Mouse (Mus musculus) MEL (cell line): Measurements from ENCODE around the gene Oprm1.

Source experiments
- CTCF ChIP-seq, 3 experiments: IDR thresholded peaks in 2 of 3; conservative IDR thresholded peaks in 1 of 3; 2 replicates each; pipeline ENCODE4 v1.5.1; 2011 to 2012; ENCODE audit warnings: low read length in 3 of 3, low read depth in 2 of 3, mild to moderate bottlenecking in 2 of 3, improper control_type of control experiment in 1 of 3, inconsistent platforms in 1 of 3, mixed read lengths in 1 of 3, moderate library complexity in 1 of 3; ENCODE audit not compliant: control insufficient read depth in 1 of 3, insufficient read depth in 1 of 3, poor library complexity in 1 of 3, severe bottlenecking in 1 of 3
- EP300 ChIP-seq, 2 experiments: IDR thresholded peaks; 2 replicates each; pipeline ENCODE4 v1.6.1; 2011; ENCODE audit warnings: improper control_type of control experiment in 2 of 2, low read length in 2 of 2, low read depth in 1 of 2, mild to moderate bottlenecking in 1 of 2
- KAT2A ChIP-seq: conservative IDR thresholded peaks from 2 replicates; pipeline ENCODE4 v1.6.1; 2012; ENCODE audit warnings: low read depth, low read length, improper control_type of control experiment, inconsistent platforms
- MAX ChIP-seq: IDR thresholded peaks from 2 replicates; pipeline ENCODE4 v1.6.1; 2011; ENCODE audit warnings: low read length, improper control_type of control experiment
- MAZ ChIP-seq: IDR thresholded peaks from 2 replicates; pipeline ENCODE4 v1.6.1; 2012; ENCODE audit warnings: low read depth, mild to moderate bottlenecking, inconsistent platforms, low read length, improper control_type of control experiment
- MYC ChIP-seq: IDR thresholded peaks from 2 replicates; pipeline ENCODE4 v1.6.1; 2011; ENCODE audit warnings: low read depth, mild to moderate bottlenecking, low read length, improper control_type of control experiment, moderate library complexity
- POLR2A ChIP-seq, 2 experiments: IDR thresholded peaks; 2 replicates each; pipeline ENCODE4 v1.6.1; 2011 to 2012; ENCODE audit warnings: low read length in 2 of 2, mild to moderate bottlenecking in 2 of 2, control low read depth in 1 of 2, improper control_type of control experiment in 1 of 2, low read depth in 1 of 2, moderate library complexity in 1 of 2; ENCODE audit not compliant: control insufficient read depth in 1 of 2, insufficient read depth in 1 of 2, poor library complexity in 1 of 2
- TCF12 ChIP-seq: IDR thresholded peaks from 2 replicates; pipeline ENCODE4 v1.6.1; 2014; ENCODE audit warnings: low read depth, mild to moderate bottlenecking, inconsistent platforms, low read length, improper control_type of control experiment, moderate library complexity
- UBTF ChIP-seq: IDR thresholded peaks from 2 replicates; pipeline ENCODE4 v1.6.1; 2012; ENCODE audit warnings: low read depth, mild to moderate bottlenecking, inconsistent platforms, low read length, improper control_type of control experiment, moderate library complexity, borderline replicate concordance; ENCODE audit not compliant: insufficient read depth
- USF1 ChIP-seq: IDR thresholded peaks from 2 replicates; pipeline ENCODE4 v1.6.1; 2014; ENCODE audit warnings: low read depth, mild to moderate bottlenecking, inconsistent platforms, low read length, improper control_type of control experiment, moderate library complexity
- USF2 ChIP-seq, 2 experiments: IDR thresholded peaks; 2 replicates each; pipeline ENCODE4 v1.6.1; 2011 to 2012; ENCODE audit warnings: improper control_type of control experiment in 2 of 2, low read length in 2 of 2, borderline replicate concordance in 1 of 2, inconsistent platforms in 1 of 2, low read depth in 1 of 2, mild to moderate bottlenecking in 1 of 2; ENCODE audit not compliant: insufficient read depth in 1 of 2

- TF ChIP-seq CTCF (IDR thresholded peaks at IDR 0.05 in 2 of 3, conservative IDR thresholded peaks at IDR 0.05 in 1 of 3; ENCODE audit: control insufficient read depth in 1 of 3, insufficient read depth in 1 of 3, low read depth in 2 of 3, low read length in 3 of 3, poor library complexity in 1 of 3, severe bottlenecking in 1 of 3), result no peak
- no peak for TF ChIP-seq MYC
- no peak for TF ChIP-seq EP300 (IDR thresholded peaks at IDR 0.05; ENCODE audit: low read depth in 1 of 2, low read length in 2 of 2)
- TF ChIP-seq MAX, result no peak
- no peak for TF ChIP-seq USF2 (IDR thresholded peaks at IDR 0.05; ENCODE audit: borderline replicate concordance in 1 of 2, insufficient read depth in 1 of 2, low read depth in 1 of 2, low read length in 2 of 2)
- TF ChIP-seq POLR2A (IDR thresholded peaks at IDR 0.05; ENCODE audit: control insufficient read depth in 1 of 2, insufficient read depth in 1 of 2, low read depth in 1 of 2, low read length in 2 of 2, poor library complexity in 1 of 2), result no peak
- no peak for TF ChIP-seq MAZ
- no peak for TF ChIP-seq UBTF
- no peak for TF ChIP-seq TCF12
- no peak for TF ChIP-seq USF1
- TF ChIP-seq KAT2A, result no peak
Measured at GRCm38 (mm10) chr10:6956357-6956756, 198.1 kb downstream of the Oprm1 start.
